Mouse (Mus musculus) lung, embryonic 14.5 days (tissue): ENCODE measurements around the gene Gcfc2. TPM values are rescaled to one million over a fixed set of nuclear protein-coding genes. Genes with fewer than 3 reads are reported as not detected.

Experiments
- ATAC-seq: fragments of 200-750 bp; cut with Nextera tagmentation; 2 replicates; pipeline ENCODE4 v1.8.0; 2017; ENCODE audit warnings: mild to moderate bottlenecking, moderate TSS enrichment, moderate library complexity; ENCODE audit not compliant: insufficient read depth
- DNase-seq: peaks from one replicate; pipeline ENCODE4 v3.0.0-alpha.2; 2015
- H3K27ac ChIP-seq: fragments of 300-500 bp; sonication (generic); 2 replicates; pipeline ENCODE4 v1.5.1; 2014; ENCODE audit warnings: low read depth, mild to moderate bottlenecking, moderate library complexity
- H3K27me3 ChIP-seq: fragments of 300-500 bp; sonication (generic); 2 replicates; pipeline ENCODE4 v1.6.1; 2014; ENCODE audit warnings: low read length, control low read depth; ENCODE audit not compliant: insufficient read depth
- H3K36me3 ChIP-seq: fragments of 300-500 bp; sonication (generic); 2 replicates; pipeline ENCODE4 v1.6.1; 2014; ENCODE audit warnings: control low read depth; ENCODE audit not compliant: insufficient read depth
- H3K4me1 ChIP-seq: fragments of 300-500 bp; sonication (generic); 2 replicates; pipeline ENCODE4 v1.6.1; 2014; ENCODE audit warnings: antibody characterized with exemption, control low read depth; ENCODE audit not compliant: insufficient read depth
- H3K4me2 ChIP-seq: fragments of 300-500 bp; sonication (generic); 2 replicates; pipeline ENCODE4 v1.6.1; 2014; ENCODE audit warnings: mild to moderate bottlenecking
- H3K4me3 ChIP-seq: fragments of 300-500 bp; sonication (generic); 2 replicates; pipeline ENCODE4 v1.5.1; 2014; ENCODE audit warnings: low read depth, low read length
- H3K9ac ChIP-seq: fragments of 300-500 bp; sonication (generic); 2 replicates; pipeline ENCODE4 v1.6.1; 2014
- H3K9me3 ChIP-seq: fragments of 300-500 bp; sonication (generic); 2 replicates; pipeline ENCODE4 v1.6.1; 2016; ENCODE audit warnings: low read depth, low read length, control low read depth
- CTCF ChIP-seq: IDR thresholded peaks from 2 replicates; pipeline ENCODE4 v1.5.1; 2016; ENCODE audit warnings: antibody characterized with exemption, low read depth
- WGBS: fragments of 180-500 bp; shearing (Covaris S2); extraction: QIAGEN DNeasy Blood & Tissue Kit; methylation state at CpG from one replicate; pipeline ENCODE4 v1.1.7; 2014; 5-methylcytosine and 5-hydroxymethylcytosine counted together
- polyA plus RNA-seq: library from polyadenylated mRNA; unstranded; fragments of >200 nt; fragmentation: Nextera tagmentation; extraction: Ambion mirVana; gene quantifications from 2 replicates; pipeline ENCODE4 v1.2.1, GENCODE M21; 2014

Gene Gcfc2
- polyA plus RNA-seq, 1 experiment from 2014 or later, result 13.7 TPM

DNA sequence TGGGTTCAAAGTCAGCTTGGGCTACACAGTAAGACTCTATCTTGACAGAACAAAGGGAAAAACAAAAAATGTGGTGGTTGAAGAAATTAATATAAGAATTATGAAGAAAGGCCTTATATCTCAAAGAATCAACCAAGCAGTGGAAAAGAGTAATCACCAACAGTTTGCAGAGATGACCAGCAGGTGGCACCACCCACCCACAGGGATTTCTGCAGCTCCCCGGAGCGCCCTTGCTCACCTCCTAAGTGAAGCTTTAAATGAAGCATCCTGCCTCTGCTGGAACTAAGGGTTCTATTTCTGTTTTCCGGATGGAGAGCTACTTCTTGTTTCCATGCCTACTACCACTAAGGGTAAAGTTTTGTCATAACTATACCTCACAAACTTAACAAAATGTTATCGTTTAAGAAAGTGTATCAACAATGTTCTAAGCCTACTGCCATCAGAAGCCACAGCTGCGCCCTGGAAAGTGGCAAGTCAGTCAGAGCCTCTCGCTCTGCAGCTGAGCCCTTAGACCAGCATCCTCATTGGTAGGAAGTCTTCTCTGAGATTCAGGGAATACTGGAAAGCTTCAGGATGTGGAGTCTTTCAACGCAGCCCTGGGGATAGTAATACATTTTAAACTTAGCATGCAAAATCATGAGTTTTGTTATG lies 52.6 kb downstream of the Gcfc2 start:
- no peaks in the 10 kb centered on the region for H3K27me3 ChIP-seq
- no peak overlapping the region for H3K9ac ChIP-seq
- TF ChIP-seq CTCF, result peak; percentile 93
- H3K27ac ChIP-seq, result no peak overlapping the region
- no peaks in the 10 kb centered on the region for H3K4me1 ChIP-seq
- ATAC-seq (peak; percentile 73; the same call in 1 of the 2 replicates), DNase-seq (peak; percentile 90)
- H3K36me3 ChIP-seq, result no peaks in the 10 kb centered on the region
- H3K4me2 ChIP-seq, result no peak overlapping the region
- no peak overlapping the region for H3K4me3 ChIP-seq
- WGBS, result 24% methylated on average over 7 of the region's 7 CpGs
- H3K9me3 ChIP-seq, result no peaks in the 10 kb centered on the region

DNA sequence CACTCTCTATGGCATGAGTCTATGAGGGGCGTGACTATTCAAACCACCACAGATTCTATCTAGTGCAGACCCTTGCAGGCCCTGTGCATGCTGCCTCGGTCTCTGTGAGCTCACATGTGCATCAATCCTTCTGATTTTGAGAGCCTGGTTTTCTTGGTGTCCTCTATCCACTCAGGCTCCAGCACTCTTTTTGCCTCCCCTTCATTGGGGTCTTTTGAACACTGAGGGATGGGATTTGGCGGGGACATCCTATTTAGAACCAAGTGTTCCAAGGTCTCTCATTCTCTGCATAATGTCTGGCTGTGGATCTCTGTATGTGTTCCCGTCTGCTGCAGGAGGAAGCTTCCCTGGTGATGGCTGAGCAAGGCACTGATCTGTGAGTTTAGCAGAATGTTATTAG lies 55.8 kb downstream of the Gcfc2 start:
- 84% methylated on average over 4 of the region's 4 CpGs for WGBS
- no peak overlapping the region for H3K9ac ChIP-seq
- H3K9me3 ChIP-seq, result no peaks in the 10 kb centered on the region
- no peak for TF ChIP-seq CTCF
- H3K4me1 ChIP-seq, result no peaks in the 10 kb centered on the region
- H3K27me3 ChIP-seq, result no peaks in the 10 kb centered on the region
- no peak overlapping the region for H3K4me3 ChIP-seq
- no peak for ATAC-seq
- no peak overlapping the region for H3K4me2 ChIP-seq
- no peak for DNase-seq
- H3K27ac ChIP-seq, result no peak overlapping the region
- H3K36me3 ChIP-seq, result no peaks in the 10 kb centered on the region

DNA sequence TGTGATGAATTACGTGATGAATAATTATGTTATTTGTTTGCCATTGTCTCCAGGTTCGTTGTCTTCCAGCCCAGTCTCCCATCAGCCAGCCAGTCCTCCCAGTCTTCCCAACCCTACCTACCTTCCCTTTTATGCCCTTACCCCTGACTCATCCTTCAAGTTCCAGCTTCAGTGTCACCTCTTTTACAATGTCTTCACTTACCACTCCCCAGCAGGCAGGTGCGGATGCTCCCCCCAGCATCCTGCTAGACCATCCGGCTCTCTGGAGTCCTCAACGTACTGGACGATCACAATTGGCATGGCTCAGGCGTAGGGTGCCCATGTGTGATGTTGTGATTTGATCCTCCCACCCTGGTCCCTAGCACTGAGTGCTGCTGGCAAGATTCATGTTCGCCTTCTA lies 62.7 kb downstream of the Gcfc2 start:
- no peak for ATAC-seq
- Histone ChIP-seq H3K4me3 (no peak overlapping the region), H3K36me3 (no peaks in the 10 kb centered on the region), H3K27ac (no peak overlapping the region), H3K27me3 (no peaks in the 10 kb centered on the region), H3K4me2 (no peak overlapping the region), H3K4me1 (no peaks in the 10 kb centered on the region; the same call in 1 of the 2 replicates), H3K9me3 (no peaks in the 10 kb centered on the region), H3K9ac (no peak overlapping the region)
- no peak for TF ChIP-seq CTCF
- no peak for DNase-seq
- 88% methylated on average over 8 of the region's 8 CpGs for WGBS

DNA sequence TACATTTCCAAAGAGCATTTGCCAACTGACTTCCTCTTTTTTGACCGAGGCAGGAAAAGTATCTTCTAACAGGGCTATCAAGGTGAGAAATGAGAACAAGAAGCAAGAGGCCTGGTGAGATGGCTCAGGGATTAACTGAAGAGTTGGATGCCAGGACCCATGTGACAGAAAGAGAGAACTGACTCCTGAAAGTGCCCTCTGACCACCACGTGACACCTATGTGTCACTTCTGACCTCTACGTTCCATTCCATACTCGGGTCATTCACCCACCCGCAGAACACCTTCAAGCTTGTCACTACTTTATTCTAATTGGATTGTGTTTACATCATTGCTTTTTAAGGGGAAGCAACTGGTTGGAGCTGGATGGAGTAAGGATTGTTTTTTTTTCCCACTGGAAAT lies 63.1 kb downstream of the Gcfc2 start:
- Histone ChIP-seq H3K27ac (no peak overlapping the region), H3K4me2 (no peak overlapping the region), H3K4me1 (no peaks in the 10 kb centered on the region; the same call in 1 of the 2 replicates), H3K9me3 (no peaks in the 10 kb centered on the region), H3K27me3 (no peaks in the 10 kb centered on the region), H3K36me3 (no peaks in the 10 kb centered on the region), H3K9ac (no peak overlapping the region), H3K4me3 (no peak overlapping the region)
- DNase-seq (peak; percentile 9), ATAC-seq (no peak; the same call in 1 of the 2 replicates)
- TF ChIP-seq CTCF, result no peak
- WGBS, result 38% methylated on average over 5 of the region's 5 CpGs

DNA sequence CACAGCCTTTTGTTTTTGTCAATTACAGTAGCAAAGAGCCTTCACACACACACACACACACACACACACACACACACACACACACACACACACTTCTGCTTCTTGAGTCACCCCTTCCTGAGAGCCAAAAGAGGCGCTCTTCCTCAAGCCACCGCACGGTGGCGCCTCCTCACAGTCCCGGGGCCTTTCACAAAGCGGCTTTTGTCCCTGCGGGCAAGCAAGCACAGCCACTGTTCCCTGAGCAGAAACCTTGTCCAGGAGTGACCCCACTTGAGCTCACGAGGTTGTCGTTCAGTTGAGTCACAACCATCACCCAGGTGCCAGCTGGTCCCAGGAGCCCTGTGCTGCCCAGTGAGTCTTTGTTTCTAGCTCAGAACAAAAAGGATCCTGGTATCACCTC lies 63.5 kb downstream of the Gcfc2 start:
- Histone ChIP-seq H3K9me3 (no peaks in the 10 kb centered on the region), H3K9ac (no peak overlapping the region), H3K4me3 (no peak overlapping the region), H3K27ac (peak overlapping the region; percentile 60; the same call in 1 of the 2 replicates), H3K36me3 (no peaks in the 10 kb centered on the region), H3K4me2 (no peak overlapping the region), H3K27me3 (no peaks in the 10 kb centered on the region), H3K4me1 (no peaks in the 10 kb centered on the region; the same call in 1 of the 2 replicates)
- DNase-seq (peak; percentile 94), ATAC-seq (peak; percentile 72)
- peak; percentile 97 for TF ChIP-seq CTCF
- WGBS, result 4% methylated on average over 9 of the region's 9 CpGs

DNA sequence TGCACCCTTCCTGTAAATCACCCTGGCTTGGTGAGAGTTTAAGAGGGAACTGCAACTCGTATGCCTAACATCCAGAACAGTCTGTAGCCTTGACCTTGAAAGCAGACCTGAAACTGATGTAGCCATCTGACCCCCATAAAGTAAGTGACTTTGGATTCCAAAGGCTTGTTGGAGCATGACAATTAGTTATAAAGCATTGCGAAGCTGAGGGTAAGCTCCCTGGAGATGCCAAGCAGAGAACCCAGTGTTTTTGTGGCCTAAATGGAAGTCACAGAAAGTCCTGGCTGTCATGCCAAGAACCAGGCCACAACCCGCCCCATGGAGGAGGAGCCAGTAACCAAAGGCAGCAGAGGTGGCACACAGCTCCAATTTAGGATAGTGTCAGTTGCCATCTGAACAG lies 64.1 kb downstream of the Gcfc2 start:
- no peak overlapping the region for H3K4me2 ChIP-seq
- peak overlapping the region; percentile 60; the same call in 1 of the 2 replicates for H3K27ac ChIP-seq
- DNase-seq (peak; percentile 20), ATAC-seq (peak; percentile 4; the same call in 1 of the 2 replicates)
- TF ChIP-seq CTCF, result no peak
- H3K36me3 ChIP-seq, result no peaks in the 10 kb centered on the region
- no peaks in the 10 kb centered on the region for H3K9me3 ChIP-seq
- no peaks in the 10 kb centered on the region; the same call in 1 of the 2 replicates for H3K4me1 ChIP-seq
- H3K4me3 ChIP-seq, result no peak overlapping the region
- H3K27me3 ChIP-seq, result no peaks in the 10 kb centered on the region
- 63% methylated on average over 3 of the region's 3 CpGs for WGBS
- no peak overlapping the region for H3K9ac ChIP-seq

DNA sequence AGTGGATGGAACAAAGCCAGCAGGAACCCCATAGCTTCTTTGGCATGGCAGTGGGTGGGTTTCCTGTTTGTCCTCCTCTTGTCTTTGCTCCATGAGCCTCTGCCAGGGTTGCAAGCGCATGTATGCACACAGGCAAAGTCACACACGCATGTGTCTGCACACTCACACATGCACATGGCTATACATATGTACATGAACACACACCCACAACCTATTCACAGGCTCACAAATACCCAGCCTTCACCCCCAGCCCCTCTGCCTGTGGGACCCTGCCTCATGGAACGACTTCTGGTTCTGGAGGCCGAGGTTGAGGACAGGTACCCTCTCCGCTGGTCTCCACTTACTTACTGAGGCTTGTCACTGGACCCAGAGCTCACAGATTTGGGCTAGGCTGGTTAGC lies 64.9 kb downstream of the Gcfc2 start:
- no peak for TF ChIP-seq CTCF
- DNase-seq (no peak), ATAC-seq (no peak)
- 91% methylated on average over 5 of the region's 5 CpGs for WGBS
- Histone ChIP-seq H3K27me3 (no peaks in the 10 kb centered on the region), H3K4me2 (no peak overlapping the region), H3K36me3 (no peaks in the 10 kb centered on the region), H3K4me1 (no peaks in the 10 kb centered on the region; the same call in 1 of the 2 replicates), H3K4me3 (no peak overlapping the region), H3K9me3 (no peaks in the 10 kb centered on the region), H3K27ac (no peak overlapping the region), H3K9ac (no peak overlapping the region)
